Mouse (Mus musculus): ENCODE results near the gene Ppm1f.

GRCm38 (mm10) chr16:16852411-16852810, 43.9 kb upstream of the Ppm1f start:
- no peak for TF ChIP-seq POLR2A (IDR thresholded peaks at IDR 0.05; ENCODE audit: control insufficient read depth, low read depth, low read length)
- TF ChIP-seq CTCF (IDR thresholded peaks at IDR 0.05; ENCODE audit: control insufficient read depth, insufficient read depth, insufficient replicate concordance, low read depth, low read length), result no peak

All from testis, adult 2 months (tissue).